Mouse (Mus musculus) testis, postnatal 14 days (tissue): ENCODE results near the gene Gm5136.
A peak's percentile ranks its signal among the peaks of the same experiment; 100 is the strongest.

ENCODE experiments used
- DNase-seq: peaks from one replicate; pipeline ENCODE4 v3.0.0; 2021; ENCODE audit warnings: low spot score

Gene Gm5136

DNA sequence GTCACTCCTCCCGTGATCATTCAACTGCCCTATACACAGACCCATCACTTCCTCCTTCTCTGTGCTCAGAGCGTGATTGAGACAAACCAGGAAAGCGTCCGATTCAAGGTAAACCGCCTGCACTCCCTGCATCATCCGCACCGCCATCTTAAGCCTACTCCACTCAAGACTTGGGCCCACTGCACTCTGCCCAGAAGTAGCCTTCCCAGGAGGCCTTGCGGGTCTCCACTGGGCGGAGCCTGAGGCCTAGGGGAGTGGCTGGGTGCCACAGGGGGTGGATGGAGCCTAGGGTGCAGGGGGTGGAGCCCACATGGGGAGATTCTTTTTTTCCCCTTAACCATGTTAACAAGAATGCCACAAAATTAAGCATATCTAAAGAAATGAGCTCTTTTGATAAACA is at the start of gene Gm5136:
Gene Gm5136 (minus strand): TSS at position 215 of the 400 bp plus-strand sequence.
- DNase-seq, result peak; percentile 76

DNA sequence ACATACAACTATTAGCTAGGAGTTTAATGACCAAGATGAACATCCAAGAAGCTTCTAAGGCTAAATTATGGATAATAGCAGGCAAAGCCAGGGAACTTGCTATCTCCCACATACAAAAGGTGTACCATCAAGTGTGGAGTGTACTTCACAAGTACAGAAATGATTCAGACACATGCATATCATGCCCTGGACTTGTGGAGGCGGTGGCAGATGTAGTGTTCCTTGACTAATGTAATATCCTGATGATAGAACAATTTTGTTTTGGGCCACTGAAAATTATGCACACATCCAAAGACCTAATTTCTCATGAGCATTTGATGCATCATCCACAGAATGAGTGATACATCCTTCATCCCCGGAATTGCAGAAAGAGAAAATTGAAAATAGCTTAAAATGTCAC is 43.8 kb upstream of the Gm5136 start:
- DNase-seq, result no peak

DNA sequence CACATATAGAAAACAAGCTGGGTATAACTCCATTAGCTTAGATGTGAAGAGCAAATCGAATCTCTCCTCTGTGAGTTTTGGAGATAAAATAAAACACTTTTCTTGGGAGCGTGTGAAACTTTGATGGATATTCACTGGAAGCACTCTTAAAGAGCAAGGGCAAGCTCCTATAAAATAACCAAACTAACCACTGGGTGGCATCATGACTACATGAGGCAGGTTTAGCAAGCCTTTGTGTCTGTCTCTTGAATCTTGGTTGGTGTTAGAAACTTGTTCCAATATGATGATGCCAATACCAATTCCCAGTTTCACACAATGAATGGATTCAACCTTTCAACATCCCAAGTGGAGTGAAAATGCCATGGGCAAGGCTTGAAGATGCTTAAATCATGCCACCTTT is 34.0 kb upstream of the Gm5136 start:
- no peak for DNase-seq

DNA sequence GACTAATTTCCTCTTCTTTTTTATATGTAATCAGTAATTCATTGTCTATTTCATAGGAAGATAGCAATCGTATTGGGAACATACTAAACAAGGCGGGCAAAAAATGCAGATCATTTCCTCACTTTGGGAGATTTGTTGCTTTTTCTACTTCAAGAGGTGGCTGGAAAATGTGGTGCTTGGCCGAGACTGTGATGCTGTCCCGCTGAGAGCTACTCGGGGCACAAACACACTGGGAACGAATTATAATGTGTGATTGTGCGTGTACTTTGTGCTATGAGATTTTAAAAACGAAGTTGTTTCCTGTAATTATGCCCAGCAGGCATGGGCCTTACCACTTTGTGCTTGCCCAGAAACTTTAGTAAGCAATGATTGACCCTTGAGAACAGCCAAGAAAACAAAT is 29.0 kb upstream of the Gm5136 start:
- no peak for DNase-seq

DNA sequence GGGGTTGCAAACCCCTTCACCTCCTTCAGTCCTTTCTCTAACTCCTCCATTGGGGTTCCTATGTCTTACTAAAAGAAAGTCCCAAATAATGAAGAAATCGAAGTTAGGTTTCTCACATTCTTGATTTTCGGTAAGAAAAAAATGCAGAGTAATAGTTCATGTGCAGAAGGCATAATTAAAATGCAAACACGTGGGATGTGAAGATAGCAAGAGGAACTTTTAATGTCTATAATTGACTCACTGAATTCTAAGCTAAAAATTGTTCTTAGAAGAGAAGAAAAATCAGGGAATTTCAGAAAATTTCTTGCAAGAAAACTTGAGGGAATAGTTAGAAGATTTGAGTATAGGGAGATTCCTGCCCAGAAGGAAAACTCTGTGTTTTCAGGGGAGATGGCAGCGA is 26.4 kb upstream of the Gm5136 start:
- no peak for DNase-seq

DNA sequence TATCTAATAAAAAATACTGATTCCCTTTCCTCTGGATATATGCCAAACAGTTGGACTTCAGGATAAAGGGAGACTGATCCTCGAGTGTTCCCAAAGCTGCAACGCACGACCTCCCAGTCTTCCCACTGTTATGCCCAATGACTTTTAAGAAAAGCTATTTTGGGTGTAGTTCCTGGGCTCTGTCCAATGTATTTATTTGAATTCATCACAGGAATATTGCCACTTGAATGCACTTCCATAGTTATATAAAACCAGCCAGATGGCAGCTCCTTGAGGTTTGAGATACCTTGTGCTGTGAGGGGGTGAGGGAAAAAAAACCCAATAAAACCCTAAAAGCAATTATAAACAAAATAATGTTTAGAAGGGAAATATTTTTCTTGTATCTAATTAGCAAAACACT is 24.9 kb upstream of the Gm5136 start:
- DNase-seq, result no peak

DNA sequence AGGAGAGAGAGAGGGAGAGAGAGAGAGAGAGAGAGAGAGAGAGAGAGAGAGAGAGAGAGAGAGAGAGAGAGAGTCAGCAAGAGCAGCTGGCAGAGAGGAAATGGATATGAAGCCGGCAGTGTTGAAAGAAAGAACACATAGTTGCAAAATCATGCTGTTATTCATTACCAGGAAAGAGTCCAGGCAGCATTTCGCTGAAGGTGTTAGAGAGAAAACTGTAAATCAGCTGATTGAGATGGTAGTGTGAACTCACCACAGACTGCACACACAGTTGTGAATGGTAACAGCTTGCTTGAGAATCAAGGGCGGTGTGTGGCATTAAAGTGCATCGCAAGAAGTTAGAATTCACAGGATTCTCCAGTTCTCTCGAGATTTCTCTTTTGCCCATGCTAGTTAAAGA is 10.6 kb upstream of the Gm5136 start:
- no peak for DNase-seq

DNA sequence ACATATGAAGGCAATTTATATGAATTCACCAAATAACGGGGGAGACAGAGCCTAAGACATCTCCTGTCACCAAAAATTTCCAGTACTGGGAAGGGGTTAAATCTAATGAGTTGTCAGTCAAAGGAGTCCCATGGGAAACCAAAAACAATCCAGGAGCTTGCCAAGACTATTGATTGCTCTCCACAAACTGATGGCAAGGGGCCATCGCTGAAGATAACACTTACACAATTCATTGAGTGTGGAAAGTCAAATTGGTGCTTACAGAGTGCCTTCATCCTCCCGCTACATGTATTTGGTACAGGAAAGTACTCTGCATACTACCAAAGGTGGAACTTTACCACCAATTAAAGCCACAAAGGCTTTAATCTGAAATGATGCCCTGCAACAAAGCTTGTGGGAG is 5.7 kb upstream of the Gm5136 start:
- no peak for DNase-seq

DNA sequence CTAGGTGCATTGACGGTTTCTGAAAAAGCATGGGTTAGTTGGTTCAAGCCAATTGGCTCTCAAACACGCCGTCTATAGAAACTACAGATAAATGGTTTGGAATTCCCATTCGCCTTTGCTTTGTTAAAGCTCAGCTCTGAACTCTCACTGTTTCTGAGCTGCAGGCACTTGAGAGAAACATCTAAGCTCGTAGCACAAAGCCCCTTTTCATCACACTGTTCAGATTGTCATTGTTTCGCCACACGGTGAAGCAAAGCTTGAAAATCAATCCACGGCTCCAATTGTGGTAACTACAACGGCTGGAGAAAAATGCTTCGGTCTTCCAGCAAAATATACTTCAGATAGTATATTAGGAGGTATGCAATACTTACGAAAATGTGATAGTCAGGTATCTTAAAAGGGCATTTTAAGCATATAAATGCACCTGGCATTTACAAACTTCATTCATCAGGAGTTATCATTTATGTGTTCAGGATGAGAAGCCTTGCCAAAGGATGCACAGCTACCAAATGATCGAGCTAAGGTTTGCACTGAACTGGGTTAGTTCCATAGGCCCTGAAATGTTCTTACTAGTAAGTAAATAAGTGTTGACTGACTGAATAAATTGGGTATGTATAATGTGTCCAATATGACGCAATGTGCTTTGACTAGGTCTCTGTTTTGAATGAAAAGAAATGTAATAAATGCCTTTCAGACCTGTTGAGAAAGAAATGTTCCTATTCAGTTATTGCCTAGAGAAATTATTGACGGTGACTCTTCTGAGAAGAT is 1.6 kb upstream of the Gm5136 start:
- DNase-seq, result no peak

DNA sequence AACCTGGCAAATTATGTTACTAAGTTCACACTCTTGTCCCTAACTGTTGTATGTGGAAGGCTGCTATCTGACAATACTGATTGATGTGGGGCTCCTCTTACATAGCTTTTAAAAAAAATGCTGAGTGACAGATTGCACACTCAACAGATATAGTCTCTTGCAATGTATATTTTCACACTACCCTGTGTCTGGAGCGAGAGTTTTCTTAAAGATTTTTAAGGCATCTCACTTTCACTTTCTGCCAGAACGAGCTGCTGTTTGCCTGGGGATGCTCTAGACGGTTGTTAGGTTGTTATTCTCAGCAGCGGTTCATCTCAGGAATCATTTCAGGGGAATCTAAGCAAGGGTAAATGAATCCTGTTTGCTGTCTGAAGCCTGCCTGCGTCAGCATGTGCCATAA is 2.9 kb downstream of the Gm5136 start:
- no peak for DNase-seq

DNA sequence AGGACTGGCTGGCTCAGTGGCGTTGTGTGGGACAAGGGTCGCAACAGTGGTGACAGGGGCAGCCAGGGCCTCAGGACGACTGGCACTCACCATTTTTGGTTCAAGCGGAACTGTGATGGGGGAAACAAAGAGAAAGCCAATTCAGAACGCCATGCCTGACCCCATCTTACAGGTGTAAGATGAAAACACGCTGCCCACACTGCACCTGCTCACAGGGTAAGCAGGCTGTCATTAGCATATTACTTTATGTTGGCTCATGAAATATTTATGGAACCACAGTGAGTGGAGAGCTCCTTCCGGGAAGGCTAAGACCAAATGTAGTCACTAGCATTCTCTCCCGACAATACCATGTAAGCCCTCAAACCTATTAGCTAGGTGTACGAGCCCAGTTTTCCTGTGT is 9.0 kb downstream of the Gm5136 start:
- DNase-seq, result no peak

DNA sequence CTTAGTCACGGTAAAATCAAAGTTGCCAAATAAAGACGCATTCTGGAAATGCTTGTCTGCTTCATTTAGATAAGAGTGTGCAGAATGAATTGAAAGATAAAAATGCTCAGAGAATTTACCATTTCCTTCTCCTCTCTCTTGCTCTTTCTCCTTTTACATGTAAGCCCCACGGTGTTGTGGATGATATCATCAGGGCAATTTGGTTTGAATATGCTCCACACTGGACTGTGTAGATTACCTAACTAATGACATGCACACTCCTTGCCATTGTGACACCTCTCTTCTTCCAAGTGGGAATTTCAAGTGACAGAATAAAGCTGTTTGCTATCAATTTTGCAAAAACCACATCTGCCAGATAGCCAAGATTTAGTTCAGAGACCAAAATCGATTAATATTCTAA is 13.3 kb downstream of the Gm5136 start:
- no peak for DNase-seq

DNA sequence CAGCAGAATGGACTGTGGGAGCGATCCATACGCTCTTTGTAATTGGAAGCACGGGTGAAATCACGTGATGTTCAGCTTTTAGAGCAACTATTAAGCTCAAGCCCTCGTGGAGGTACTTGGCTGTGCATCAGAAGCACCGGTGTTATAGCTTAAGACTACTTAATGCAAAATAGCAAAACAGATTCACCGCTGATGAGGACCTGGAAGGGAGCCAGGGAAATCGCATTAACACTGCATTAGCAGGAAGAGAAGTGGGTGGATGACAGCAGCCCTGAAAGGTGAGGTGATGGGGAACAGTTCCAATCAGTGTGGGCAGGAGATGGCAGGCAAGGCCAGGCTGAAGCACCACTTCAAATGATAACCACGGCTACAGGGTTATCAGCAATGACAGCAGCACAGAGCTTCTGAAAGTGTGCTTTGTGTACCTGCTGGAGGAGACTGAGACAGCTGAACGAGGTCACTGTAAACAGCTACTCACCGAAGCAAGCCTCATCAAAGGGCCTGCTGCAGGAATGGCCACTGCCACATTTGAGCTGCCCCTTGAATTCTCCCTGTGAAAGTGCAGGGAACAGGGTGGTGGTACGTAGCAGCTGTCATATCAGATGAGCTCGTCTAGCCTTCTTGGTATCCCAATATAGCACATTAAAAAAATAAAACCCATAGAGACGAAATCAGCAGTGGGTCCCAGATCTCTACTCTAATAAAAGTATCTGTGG is 20.1 kb downstream of the Gm5136 start:
- DNase-seq, result no peak

DNA sequence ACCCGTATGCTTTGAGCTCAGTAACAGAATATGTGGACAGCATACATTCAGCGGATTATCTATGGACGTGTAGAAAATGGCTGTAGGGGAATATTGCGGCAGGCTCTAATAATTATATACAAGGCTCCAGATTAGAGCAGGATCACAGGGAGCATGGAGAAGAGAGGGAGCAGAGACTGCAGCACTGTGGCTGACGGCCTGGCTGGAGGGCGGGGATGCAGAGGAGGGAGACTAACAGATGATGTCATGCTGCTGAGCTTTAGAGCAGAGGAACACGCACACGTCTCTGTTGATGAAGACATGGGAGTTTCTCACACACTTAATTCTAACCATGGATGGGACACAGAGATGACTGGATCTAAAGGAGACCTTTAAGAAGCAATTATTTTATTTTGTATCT is 22.9 kb downstream of the Gm5136 start:
- no peak for DNase-seq

DNA sequence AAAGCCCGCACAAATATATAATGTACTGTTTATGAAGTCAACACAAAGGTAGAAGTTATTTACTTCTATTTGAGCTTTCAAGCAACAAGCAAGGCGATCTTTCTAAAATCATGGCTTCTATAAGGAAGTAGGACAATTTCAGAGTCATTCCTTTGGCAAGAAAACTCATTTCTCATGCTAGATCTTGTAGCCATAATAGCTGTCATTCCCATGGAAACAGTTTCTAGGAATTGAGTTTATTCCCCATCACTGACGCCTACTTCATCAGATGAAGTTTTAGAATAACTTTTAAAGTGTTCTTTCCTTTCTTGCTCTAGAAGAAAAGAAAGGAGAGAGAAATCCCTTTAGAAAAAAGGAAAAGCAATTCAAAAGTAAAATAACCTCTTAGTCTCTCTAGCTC is 31.0 kb downstream of the Gm5136 start:
- DNase-seq, result no peak

DNA sequence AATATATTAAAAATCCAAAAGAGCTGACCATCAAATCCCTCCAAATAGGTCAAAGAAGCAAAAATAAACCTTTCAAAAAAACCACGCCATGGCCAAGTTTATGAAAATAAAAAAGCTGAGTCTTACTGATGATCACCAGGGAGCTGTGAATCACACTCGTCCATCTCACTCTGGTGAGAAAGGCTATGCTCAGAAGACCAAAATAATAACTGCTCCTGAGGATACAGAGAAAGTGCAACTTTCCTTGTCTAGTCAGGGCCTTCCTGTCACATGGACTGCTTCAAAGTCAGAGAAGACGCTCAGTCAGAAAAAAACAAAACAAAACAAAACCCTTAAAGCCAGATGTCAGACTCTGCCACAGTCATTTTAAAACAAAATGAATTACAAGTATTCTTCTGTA is 39.7 kb downstream of the Gm5136 start:
- no peak for DNase-seq

DNA sequence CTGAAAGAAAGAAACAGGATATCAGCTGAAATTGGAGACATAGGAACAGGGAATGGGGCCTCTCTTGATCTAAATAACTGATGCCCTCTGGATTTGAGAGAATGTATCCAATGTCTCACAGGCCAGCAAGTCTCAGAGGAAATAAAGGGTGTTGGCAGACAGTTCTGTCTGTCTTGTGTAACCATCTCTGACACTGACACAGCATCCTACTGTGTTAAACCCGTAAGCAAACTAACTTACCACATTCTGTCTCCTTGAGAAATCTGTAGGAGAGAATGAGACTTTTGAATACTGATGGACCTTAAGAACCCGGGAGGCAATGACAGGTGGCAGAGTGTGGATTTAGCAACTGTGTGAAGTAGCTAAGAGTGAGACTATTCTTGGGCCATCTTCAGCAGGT is 41.7 kb downstream of the Gm5136 start:
- DNase-seq, result no peak

DNA sequence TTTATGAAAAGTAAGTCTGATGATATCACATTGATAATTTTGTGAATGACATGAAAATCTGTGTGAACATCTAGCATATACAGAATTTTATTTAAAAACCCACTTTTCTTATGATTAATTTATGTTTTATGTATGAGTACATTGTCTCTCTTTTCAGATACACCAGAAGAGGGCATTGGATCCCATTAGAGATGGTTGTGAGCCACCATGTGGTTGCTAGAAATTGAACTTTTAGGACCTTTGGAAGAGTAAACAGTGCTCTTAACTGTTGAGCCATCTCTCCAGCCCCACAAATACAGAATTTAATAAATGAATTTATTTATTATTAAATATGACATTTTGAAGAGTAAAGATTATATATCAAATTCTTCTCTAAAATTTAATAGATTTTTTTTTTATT is 42.3 kb downstream of the Gm5136 start:
- DNase-seq, result no peak

DNA sequence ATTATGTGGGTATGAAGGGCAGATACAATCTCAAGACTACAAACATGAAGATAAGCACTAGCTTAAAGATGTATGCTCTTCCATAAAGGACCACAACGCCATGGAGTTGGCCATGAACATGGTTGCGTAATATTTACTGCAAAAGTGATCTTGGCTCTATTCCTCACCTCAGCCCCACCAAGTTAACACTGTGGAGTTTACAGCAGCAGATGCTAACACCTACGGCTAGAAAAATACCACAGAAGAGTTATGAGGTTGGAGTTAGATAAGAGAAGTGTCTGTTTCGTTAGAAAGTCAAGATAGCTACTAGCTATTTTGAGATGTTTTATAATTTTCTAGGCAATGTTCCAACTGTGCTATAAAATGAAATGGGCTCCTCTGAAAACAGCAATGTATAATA is 43.1 kb downstream of the Gm5136 start:
- no peak for DNase-seq

DNA sequence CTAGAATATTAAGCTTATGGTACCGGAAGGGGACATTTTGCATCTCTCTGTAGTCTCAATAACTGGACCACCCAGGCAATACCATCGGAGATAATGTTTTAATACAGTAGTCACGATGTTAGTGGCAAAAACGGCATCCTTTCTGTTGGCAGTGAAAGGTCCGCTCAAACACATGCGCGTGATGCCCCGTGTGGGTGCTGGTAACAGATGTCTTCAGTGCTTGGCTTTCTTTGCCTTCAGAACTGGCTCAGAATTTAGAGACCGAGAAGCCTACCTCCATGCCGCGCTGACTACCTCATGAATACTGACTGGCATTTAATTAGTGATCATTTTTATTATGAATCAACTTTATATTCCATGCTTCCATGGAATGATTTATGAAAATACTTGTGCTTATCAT is 44.9 kb downstream of the Gm5136 start:
- DNase-seq, result no peak

DNA sequence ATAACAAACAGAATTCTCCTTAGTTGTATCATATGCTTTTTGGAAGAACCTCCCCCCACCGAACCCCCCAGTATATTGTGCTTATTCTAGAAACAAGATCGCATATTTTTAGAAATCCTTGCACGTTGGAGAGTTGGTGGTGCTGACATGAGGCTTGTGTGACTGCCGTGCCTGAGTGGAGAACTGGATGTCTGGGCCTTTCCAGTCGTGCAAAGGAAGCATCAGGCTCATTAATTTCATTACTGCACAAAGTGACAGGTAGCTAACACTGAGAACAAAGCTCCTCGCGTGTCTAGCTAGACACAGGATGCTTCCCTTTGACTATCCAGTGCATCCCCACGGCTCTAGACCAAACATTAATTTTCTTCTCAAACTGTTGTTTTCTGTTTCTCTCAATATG is 47.1 kb downstream of the Gm5136 start:
- no peak for DNase-seq

DNA sequence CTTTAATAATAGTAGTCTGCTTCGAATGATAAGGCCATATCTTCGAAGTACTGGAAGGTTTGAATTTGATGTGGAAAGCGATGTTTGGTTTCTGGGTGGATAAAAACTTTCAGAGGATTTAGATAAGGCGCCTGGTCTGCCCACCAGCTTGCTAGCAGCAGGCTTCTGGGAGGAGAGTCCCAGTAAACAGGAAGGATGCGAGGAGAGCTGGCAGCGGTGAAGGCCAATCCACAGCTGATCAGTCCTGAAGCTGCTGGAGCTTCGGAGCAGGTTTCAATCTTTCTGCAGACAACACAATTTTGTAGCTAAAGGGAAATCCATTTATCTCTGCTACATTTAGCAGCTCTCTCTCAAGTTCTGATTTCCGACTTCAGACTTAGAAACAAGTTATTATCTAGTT is 47.9 kb downstream of the Gm5136 start:
- DNase-seq, result no peak

DNA sequence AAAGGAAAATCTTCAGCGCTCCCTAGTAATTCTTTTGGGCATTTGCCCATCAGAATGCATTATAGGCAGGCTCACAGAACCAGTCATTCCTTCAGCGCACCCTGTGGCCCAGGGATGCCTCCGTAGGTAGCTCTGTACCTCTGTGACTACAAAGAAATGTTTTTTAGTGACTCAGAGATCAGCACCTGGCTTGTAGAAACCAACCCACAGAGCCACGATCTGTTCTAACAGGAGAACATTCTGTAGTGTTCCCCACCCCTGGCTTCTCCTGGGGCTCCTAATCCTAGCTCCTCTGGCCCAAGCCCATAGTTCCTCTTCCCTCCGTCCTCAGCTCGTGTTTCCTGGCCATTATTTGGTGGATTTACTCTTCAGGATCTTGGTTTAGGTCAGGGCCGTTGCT is 50.8 kb downstream of the Gm5136 start:
- DNase-seq, result no peak
